Mouse (Mus musculus): ENCODE results near the gene Thbs2.
A peak's percentile ranks its signal among the peaks of the same experiment; 100 is the strongest.

Thbs2 gene

DNA sequence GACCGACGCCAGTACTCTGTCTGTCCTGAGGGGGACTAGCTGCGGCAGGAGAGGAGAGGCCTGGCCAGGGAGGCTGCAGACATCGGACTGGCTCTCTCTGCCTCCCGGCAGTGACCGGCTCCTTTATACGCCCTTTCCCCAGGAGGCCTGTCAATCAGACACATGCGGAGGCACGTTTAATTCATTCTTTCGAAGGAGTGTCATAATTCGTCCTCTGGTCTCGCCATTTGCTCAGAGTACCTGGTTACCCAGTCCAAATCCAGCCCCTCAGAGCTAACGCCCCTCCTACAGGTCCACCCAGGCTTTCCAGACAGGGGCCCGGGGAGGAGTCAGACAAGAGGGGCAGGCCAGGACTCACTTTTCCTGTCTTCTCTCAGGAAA is at the start of gene Thbs2:
Gene Thbs2, minus strand, starts transcription at position 242 of the 381 bp plus-strand sequence.
- peak; percentile 50; the same call in 1 of the 2 replicates for ATAC-seq (ENCODE audit: low TSS enrichment)

DNA sequence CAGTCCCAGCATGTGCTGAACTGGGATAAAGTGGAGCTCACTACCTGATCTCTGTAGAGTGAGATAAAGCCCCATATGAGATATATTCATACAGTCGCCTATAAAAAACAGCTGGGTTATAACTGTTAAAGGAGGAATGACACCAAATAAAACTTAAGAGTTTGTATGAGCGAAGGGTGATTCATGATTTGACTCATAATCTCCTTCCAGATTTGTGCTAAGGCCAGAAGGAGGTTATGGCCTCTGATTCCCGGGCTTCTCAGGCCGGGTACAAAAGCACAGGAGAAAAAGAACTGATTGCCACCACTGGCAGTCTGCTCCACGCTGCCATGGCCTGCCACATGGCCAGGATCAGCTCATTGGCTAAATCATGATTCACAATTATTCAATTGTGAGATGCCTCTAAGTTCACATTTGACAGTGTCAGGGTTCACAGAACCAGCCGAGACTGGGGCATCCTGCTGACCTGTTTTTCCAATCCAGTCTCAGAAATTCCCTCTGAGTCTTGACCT is 41.5 kb upstream of the Thbs2 start:
- no peak for ATAC-seq (ENCODE audit: low TSS enrichment)

DNA sequence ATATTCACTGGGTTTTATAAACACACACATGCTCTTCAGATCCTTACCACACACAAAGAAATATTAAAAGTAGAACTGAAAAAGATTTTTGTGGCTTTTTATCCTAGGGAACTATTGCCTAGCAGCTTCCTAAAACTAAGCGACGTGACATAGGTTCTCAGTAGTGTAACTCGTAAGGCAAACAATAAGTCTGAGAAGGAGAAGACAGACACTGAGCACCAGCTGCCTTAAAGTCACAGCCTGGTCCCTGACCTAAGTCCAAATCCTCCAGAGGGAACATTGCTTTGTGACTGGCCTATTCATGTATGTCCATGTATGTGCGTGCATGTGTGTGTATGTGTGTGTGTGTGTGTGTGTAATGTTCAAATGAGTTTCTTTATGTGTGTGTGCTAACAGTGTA is 40.3 kb upstream of the Thbs2 start:
- no peak for ATAC-seq (ENCODE audit: low TSS enrichment)

DNA sequence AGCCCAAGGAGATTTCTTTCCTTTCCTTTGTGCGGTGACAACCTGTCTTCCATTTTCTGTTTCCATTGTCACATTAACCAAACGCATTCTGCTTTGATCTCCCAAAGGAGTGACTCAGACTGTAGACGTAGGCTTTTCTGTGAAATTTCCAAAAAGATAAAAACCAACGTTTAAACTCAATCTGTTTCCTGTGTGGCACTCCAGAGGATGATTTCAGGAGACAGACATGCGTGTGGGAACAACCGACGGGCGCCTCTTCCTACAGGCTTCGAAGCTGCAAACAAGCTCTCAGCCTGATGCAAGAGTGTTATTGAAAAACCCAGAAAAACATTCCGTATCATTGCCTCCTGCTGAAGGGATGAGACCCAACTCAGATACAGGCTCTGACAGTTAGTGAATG is 39.9 kb upstream of the Thbs2 start:
- peak; percentile 88 for ATAC-seq (ENCODE audit: low TSS enrichment)

DNA sequence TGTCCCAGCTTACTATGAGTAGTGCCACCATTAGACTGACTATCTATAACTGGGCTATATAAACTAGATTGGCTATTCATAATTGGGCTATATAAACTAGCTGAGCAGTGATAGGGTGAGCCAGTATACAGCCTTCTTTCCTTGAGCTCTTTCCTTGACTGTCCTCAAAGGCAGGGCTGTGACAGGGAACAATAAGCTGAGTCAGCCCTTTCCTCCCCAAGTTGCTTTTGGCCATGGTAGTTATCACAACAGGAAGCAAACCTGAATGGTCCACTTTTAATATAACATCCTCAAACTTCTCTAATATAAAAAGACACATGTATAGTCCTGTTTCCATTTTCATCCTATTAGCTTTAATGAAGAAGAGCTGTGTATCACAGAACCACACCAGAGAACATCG is 39.0 kb upstream of the Thbs2 start:
- no peak for ATAC-seq (ENCODE audit: low TSS enrichment)

DNA sequence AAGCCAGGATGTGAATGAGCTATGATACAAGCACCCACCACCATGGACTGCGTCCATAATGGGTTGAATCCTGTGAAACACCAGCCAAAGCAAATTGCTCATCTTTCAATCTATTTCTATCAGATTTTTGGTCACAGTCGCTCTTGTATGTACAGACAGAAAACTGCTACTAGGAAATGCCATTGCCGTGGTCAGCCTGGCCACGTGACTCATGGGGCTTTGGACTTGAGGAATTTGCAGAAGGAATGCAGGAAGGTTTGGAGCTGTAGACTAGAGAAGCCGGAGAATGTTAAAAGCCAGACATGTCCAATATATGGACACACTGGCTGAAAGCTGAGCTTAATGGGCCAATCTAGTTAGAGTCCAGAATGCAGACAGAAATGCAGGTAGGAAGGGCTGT is 36.6 kb upstream of the Thbs2 start:
- ATAC-seq (ENCODE audit: low TSS enrichment): no peak

DNA sequence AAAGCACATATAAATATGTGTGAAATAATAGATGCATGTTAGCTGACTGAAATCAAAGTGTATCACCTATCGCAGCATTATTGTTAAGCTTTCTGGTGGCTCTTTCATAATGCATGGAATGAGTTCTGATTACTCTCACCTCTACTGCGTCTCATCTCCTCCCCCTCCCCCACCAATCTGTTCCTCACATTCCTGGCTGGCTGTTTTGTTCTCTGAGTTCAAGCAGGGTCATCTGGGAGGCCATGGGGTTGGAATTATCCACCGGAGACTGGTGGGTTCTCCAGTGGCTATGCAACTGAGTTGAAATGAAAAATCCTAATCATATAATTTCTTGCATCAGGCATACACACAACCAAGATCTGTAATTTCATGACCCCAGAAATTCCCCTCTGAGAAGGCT is 33.4 kb upstream of the Thbs2 start:
- no peak for ATAC-seq (ENCODE audit: low TSS enrichment)

DNA sequence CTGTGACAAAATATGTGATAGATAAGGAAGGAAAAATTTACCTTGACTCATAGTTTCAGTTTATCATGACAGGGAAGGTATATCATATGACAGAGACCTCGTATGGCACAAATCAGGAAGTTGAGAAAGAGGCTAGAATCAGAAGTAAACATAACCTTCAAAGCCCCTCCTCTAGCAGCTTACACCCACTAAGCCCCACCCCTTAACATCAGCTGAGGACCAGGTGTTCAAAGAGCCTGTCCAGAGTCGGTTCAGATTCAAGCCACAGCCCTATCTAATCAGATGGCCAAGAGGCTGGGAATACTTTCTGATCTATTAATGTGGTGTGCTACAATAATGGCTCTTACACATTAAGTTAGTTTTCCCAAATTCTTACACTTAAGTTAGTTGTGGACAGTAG is 30.8 kb upstream of the Thbs2 start:
- ATAC-seq (ENCODE audit: low TSS enrichment): no peak

DNA sequence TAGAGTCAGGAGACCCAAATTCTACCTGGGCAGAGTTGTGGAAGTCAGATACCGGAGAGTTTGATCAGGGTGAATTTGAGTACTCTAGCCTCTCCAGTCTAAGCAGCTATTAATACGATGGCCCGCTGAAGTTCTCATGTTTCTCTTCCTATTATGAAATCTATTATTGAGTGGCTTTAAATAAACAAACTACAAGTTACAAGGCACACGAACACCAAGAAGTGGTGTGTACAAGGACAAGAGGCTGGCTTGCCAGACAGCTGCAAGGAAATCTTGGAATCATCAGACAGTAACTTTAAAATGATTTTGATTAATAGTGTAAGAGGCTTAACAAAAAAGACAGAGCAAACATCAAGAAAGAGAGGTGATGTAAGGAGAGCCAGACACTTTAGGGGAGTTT is 27.3 kb upstream of the Thbs2 start:
- ATAC-seq (ENCODE audit: low TSS enrichment): no peak

DNA sequence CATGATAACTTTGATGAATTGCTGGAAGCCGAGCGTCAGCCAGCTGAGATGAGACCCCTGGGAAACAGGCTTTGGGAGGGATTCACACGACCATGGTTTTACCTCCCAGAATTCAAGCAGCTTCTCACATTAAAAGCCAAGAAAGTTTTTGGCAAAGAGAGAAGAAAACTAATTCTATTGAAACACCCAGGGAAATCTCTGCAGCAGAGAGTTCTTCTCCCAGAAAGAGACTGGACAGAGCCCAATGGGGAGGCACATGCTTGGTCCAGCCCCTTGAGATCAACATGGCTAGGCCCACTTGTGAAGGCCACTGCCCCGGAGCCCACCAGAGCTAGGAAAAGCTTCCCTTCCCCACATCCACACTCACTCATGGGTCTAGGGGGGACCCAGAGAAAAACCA is 26.9 kb upstream of the Thbs2 start:
- no peak for ATAC-seq (ENCODE audit: low TSS enrichment)

DNA sequence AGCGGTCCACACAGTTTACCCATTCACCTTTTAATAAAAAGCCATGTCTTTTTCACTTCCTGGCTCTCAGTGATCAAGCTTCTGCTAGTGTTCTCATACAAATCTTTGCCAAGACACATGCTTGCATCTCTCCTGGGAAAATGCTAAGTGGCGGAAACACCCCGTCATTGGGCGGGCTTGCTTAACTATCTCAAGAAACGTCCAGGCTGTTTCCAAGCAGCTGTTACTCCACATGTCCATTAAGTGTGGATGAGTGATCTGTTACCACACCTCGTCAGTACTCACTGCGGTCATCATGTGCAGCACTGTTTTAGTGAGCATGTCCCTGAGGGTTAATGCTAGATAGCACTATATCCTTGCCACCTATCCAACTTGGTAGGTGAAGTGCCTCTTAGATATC is 26.2 kb upstream of the Thbs2 start:
- no peak for ATAC-seq (ENCODE audit: low TSS enrichment)

DNA sequence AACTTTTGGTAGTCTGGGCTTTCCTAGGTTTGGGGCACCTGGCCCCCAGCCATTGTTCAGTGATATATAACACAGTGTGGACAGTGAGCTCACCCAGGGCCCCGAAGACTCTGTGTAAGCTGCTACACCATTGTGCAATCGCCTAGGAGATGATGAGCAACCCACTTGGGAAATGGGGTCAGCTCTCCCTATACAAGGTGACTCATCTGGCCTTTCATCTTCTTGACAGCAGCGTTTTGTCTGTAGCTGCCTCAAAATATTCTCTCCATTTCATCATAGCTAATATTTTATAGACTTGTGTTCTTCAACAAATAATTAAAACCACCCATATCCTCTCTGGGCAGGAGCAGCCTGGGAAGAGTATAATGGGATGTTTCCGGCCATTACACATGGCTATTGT is 24.8 kb upstream of the Thbs2 start:
- ATAC-seq (ENCODE audit: low TSS enrichment): no peak

DNA sequence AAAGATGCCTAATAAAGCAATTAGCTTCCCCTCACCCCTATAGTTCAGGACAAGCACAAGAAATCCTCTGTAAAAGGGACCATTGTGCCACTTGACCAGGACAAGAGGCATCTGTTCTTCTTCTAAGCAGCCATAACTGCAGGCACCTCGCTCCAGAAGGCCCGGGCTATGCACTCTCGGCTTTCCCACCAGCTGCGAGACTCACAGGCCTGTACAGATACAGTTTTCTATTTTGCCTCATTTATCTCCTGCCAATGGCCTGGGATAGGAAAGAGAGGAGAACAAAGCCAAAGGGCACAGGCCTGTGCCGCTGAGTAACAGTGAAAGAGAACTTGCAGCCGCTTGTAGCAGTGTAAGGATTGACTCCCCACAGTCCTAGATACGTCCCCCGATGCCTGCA is 20.7 kb upstream of the Thbs2 start:
- ATAC-seq (ENCODE audit: low TSS enrichment): 0 out of 2 replicates have a peak, but pooled peaks have one; percentile 23

DNA sequence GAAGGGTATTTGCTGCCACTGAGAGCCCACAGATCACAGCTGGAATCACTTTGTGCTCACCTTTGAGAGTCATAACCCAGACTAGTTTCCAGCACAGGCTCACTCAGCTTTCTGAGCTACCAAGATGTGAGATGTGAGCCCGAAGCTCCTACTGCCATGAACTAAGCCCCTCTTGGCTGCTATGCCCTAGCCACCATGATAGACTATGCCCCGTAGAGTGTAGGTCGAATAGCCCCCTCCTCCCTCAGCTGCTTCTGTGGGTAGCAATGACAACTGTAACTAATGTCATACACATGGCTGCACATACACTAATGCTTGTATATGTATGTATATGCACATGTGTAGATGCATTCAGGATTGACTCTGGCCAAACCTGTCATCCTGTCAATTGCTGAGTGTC is 20.3 kb upstream of the Thbs2 start:
- ATAC-seq (ENCODE audit: low TSS enrichment): no peak

DNA sequence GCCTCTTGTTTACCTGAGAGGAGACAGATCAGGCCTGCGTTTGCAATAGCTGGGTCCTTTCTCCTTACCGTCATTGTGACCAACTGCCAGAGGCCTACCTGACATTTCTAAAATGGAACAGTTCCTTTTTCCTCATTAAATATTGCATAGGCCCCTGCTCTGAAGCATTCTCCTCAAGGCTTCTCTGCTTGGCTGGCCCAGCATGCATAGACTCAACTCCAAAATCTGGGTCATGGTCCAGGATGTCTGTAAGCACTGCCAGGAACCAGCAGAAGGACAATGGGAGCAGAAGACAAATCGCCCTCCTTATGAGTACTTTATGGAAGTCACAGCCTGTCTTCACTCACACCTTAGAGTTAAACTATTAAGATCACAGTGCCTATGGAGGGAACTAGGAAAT is 17.7 kb upstream of the Thbs2 start:
- ATAC-seq (ENCODE audit: low TSS enrichment): no peak

DNA sequence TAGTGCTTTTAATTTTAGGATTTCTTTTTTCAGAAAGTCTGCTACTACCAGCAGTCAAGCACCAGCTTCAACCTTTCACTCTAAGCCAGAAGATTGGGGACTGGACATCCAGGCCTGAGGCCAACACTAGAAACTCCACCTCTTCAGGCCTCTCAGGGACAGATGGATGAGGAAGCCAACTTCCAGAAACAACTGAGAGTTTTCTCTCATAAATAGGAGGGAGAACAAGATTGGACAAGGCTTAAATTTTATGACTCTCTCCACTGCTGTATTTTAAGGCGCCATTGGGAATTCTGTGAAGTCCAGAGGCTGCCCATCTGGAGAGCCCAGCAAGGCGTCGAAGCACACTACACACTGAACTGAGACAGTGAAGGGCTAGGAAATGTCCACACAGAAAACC is 17.0 kb upstream of the Thbs2 start:
- ATAC-seq (ENCODE audit: low TSS enrichment): no peak

DNA sequence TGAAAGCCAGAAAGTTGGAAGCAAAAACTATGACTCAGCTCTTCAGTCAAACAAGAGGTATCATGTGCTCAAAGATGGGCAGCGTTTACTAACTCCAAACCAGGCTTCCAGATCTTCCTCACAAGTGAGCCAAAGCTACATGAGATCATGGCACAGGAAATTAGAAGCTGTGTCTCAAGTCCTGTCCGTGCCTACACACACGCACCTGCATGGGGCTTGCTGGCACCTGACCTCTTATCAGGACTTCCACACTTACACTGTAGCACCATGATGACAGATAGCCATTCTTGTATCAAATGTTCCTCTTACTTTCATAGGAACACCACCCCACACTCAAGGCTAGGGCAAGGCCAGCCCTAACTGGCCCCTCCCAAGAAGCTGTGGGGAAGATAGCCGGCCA is 12.0 kb upstream of the Thbs2 start:
- no peak; the same call in 1 of the 2 replicates for ATAC-seq (ENCODE audit: low TSS enrichment)

DNA sequence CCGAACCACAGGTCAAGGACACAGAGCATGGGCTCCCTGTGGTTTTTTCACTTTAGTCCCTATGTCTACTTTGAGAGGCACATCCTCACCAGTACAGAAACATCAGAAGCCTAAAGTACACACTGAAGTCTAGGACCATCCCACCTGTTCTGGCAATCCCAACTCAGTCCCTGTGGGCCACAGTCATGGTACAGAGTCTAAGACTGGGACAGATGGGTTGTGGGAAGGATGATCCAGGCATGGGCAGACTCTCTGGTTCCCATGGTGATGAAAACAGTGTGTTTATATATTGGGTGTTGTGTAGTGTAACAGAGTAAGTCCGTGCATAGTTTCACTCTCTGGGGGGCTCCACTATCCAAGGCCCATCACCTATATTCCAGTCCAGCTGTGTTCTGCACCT is 11.4 kb upstream of the Thbs2 start:
- ATAC-seq (ENCODE audit: low TSS enrichment): peak; percentile 59; the same call in 1 of the 2 replicates

DNA sequence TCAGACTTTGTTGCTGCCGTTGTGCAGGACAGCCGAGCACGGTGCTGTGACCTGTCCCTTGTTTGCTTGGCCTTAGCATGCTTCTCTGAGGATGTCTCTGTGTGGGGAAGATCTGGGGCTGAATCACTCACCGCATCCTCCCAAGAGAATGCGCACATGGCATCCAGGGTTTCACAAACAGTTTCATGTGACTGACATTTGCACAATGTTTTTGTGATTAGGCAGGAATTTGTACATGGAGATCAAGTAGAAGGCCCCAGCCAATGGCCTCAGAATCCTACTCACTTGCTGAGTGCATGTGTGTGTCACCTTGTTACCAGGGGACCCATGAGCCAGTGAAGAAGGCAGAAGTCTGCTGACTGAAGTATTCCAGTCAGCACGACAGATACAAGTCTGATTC is 9.7 kb upstream of the Thbs2 start:
- no peak for ATAC-seq (ENCODE audit: low TSS enrichment)

DNA sequence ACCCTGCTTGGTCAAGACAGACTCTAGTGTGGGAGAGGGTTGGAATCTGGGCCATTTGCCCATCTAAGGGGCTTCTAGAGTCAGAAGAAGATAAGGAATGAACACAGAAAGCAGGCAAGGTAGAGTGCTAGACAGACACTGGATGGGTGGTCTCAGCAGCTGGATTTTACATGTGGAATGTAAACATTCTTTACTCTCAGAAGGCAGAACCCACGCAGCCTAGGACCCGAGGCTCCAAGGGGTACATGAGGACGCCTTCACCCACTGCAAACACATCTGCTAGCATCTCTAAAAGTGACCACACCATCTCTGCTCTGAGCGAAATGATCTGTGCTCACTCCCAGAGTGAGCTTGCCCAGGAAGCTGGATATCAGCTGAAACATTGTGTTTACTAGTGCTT is 9.2 kb upstream of the Thbs2 start:
- no peak for ATAC-seq (ENCODE audit: low TSS enrichment)

DNA sequence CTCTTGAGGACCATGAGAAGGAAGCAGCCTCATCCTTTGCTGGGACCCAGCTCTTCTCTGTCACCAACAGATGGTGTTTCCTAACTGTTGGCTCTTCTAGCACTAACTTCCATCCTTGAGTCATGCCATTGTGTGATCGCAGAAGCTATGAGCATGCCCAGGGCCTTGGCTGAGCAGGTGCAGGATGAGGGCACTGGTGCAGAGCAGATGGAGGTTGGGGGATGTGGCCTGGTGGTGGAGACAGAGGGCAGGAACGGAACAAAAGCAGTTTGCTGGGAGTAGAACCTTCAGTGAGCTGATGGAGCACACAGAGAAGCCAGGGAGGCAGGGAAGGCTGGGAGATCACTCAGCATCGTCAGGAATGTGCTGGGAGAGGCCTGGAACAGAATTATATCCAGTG is 8.7 kb upstream of the Thbs2 start:
- peak; percentile 44; the same call in 1 of the 2 replicates for ATAC-seq (ENCODE audit: low TSS enrichment)

DNA sequence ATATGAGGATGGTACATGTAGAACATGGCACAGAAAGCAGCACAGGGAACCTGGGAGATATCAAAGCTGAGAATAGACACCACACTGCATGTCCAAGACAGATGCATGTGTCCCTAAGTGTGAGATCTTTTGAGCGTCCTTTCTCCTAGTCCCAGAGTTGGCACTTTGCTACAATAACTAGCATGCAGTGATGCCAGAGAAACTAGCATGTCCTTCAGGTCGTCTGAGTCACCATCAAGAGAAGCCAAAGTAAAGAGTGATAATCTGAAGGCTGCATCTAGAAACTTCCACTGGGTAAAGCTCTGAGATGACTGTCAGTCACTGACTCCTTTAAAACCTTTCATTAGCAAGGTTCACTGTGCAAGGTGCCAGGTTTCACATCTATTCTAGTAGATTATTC is 7.9 kb upstream of the Thbs2 start:
- no peak for ATAC-seq (ENCODE audit: low TSS enrichment)

DNA sequence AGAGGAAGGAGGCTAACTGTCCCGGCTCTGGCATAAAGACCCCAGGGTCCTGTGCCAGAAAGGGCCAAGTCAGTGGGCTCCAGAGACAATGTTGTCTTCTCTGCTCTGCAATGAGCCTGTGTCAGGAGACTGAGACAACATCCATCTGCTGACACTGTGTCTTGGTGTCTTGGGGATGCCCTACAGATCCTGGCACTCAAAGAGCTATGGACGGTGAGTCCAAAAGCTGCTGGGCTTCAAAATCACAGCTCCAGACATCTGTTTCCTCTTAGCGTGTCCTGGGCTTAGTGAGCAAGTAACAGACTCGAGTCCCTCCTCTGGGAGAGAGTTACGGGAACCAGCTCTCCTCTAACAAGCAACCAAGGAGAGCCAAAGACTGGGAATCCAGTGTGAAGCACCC is 6.2 kb upstream of the Thbs2 start:
- ATAC-seq (ENCODE audit: low TSS enrichment): no peak

DNA sequence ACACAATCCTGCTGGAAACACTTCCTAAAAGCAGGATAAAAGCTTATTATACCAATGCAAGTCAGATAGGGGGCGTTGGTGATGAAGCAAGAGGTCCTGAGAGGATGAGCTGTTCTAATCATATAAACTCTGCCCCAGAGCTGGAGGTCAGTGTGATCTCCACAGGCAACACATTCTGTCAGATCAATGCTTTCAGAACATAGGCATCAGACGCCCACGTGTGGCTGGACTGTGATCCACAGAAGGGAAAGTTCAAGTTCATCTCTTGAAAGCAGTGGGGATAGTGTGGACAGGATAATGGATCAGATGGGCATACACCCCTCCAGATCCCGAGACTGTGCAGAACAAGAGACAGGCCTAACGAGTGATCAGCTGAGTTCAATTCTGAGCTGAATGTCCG is 4.2 kb upstream of the Thbs2 start:
- no peak for ATAC-seq (ENCODE audit: low TSS enrichment)

DNA sequence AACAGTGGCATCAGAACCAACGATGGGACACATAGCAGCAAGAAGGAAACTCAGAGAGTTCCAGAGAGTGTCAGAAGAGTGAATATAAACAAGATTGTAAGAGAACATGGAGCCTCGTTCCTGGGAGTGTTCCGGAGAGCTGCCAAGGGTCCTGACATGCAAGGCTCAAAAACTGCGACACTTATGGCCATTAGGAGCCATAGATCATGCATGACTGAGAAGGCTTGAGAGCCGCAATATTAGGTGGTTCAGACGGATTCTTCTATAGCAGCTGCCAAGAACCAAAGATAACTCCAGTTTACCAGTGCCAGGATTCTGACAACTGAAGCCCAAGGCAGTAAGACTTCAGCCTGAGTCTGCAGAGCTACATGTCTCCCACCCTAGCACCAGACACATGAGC is 3.1 kb upstream of the Thbs2 start:
- no peak for ATAC-seq (ENCODE audit: low TSS enrichment)

Measured in frontal cortex, adult (tissue).